Mouse (Mus musculus) CH12.LX (cell line): Measurements from ENCODE around the gene Dlgap1.

Experiments used
- CTCF ChIP-seq, 2 experiments: IDR thresholded peaks in 1 of 2; conservative IDR thresholded peaks in 1 of 2; 2 replicates each; pipeline ENCODE4 v1.5.1; 2011 to 2012; ENCODE audit warnings: low read depth in 2 of 2, low read length in 2 of 2, improper control_type of control experiment in 1 of 2, inconsistent platforms in 1 of 2, mild to moderate bottlenecking in 1 of 2, moderate library complexity in 1 of 2
- EP300 ChIP-seq: IDR thresholded peaks from 2 replicates; pipeline ENCODE4 v1.6.1; 2011; ENCODE audit warnings: low read length, improper control_type of control experiment
- MXI1 ChIP-seq: IDR thresholded peaks from 2 replicates; pipeline ENCODE4 v1.6.1; 2011; ENCODE audit warnings: mild to moderate bottlenecking, low read depth, low read length, improper control_type of control experiment
- POLR2A ChIP-seq: IDR thresholded peaks from 2 replicates; pipeline ENCODE4 v1.6.1; 2011; ENCODE audit warnings: low read depth, mild to moderate bottlenecking, improper control_type of control experiment, low read length

DNA sequence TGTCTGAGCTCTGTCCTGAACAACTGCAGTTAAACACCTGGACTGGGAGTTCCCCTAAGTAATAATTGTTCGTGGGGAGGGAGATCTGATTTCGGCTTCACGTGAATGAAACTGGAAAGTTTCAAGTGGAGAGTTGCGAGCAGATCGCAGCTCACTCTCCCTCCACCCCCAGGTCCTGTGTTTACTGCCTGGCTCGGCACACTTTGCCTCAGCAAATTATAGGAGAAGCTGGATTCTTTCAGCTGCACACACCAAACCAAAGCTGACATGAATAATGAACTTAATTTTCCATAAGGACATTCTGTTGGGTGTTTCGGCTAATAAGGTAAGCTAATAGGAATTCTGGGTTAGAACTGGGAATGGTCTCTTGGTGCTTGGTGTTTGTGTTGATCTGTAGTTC, 592.7 kb downstream of the Dlgap1 start:
- TF ChIP-seq MXI1: no peak
- no peak for TF ChIP-seq POLR2A
- TF ChIP-seq CTCF (conservative IDR thresholded peaks at IDR 0.05 in 1 of 2, IDR thresholded peaks at IDR 0.05 in 1 of 2; ENCODE audit: low read depth in 2 of 2, low read length in 2 of 2): no peak
- TF ChIP-seq EP300: no peak
